11 mouse cellular contexts compared by ENCODE assay signal in the genomic region with DNA sequence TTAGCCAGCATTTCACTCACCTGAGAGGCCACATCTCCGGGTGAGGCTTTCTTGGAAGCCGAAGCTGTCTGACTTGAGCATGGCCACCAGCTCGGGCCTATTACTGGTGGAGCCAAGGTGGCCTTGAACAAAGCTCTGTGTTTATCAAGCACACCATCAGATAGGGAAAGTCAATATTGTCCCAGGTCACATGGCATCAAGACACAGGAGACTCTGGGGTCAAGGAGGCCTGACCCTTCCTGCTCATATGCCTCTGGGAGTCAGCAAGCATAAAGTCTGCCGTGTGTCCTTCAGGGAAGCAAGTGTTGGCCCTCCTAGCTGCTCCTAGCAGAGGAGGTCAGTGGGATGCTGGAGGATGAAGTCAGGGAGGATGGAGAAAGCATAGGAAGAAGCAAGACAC. TPM values are rescaled to one million over a fixed set of nuclear protein-coding genes. Genes with fewer than 3 reads are reported as not detected.
A peak's percentile ranks its signal among the peaks of the same experiment; 100 is the strongest.
DNase-seq lines count a peak whose midpoint lies in the region; ATAC-seq lines count a peak whose summit lies in the region.
"Had no signal": no experiment of that assay in that cellular context is flagged by ENCODE, and none has a peak within 500 bp of the region (broad histone marks: within the 10 kb centered on the region; RNA-seq: fewer than 3 reads in every experiment).

A gene (minus strand): TSS at position 114 of the 400 bp plus-strand sequence.

- H3K4me2 ChIP-seq in heart, embryonic 14.5 days (ENCODE audit: low read length): no peak within 1 kb of the TSS
- H3K4me2 ChIP-seq in forebrain, embryonic 15.5 days (replicated peaks): no peak within 1 kb of the TSS
- H3K4me2 ChIP-seq in limb, embryonic 15.5 days: no peak within 1 kb of the TSS

- H3K4me3 ChIP-seq in heart, embryonic 14.5 days (ENCODE audit: control insufficient read depth in 1 of 2, insufficient read depth in 1 of 2, low read depth in 1 of 2, low read length in 2 of 2): no peak within 1 kb of the TSS
- H3K4me3 ChIP-seq in brown adipose tissue, adult 24 weeks (ENCODE audit: insufficient read depth, low read depth, low read length): no peak within 1 kb of the TSS
- H3K4me3 ChIP-seq in forebrain, embryonic 15.5 days: no peak within 1 kb of the TSS
- no peak within 1 kb of the TSS for H3K4me3 ChIP-seq in limb, embryonic 15.5 days
- H3K4me3 ChIP-seq: left cerebral cortex, adult 2 months; myocyte had no signal

- intact Hi-C loops in heart, postnatal 14 days (cut with DNase I): no loop called here

- ATAC-seq in heart, embryonic 14.5 days (ENCODE audit: insufficient number of reproducible peaks, insufficient read depth, low FRiP score, low read depth): no peak
- no peak for ATAC-seq in forebrain, embryonic 15.5 days (replicated peaks)
- no peak for ATAC-seq in limb, embryonic 15.5 days (ENCODE audit: insufficient number of reproducible peaks, low FRiP score, low TSS enrichment, low read depth)

- no peaks in the 10 kb centered on the region for H3K9me3 ChIP-seq in heart, embryonic 14.5 days (ENCODE audit: control insufficient read depth, low read length)
- no peaks in the 10 kb centered on the region for H3K9me3 ChIP-seq in forebrain, embryonic 15.5 days
- no peaks in the 10 kb centered on the region for H3K9me3 ChIP-seq in limb, embryonic 15.5 days

- peaks cover 26 to 37% of the 10 kb centered on the region in 2 experiments for H3K4me1 ChIP-seq in heart, embryonic 14.5 days (ENCODE audit: control insufficient read depth in 2 of 2, insufficient read depth in 2 of 2, low read length in 2 of 2)
- peaks cover 12% of the 10 kb centered on the region for H3K4me1 ChIP-seq in brown adipose tissue, adult 24 weeks (ENCODE audit: control insufficient read depth, insufficient read depth, insufficient read length, low read length)
- peaks cover 34% of the 10 kb centered on the region for H3K4me1 ChIP-seq in forebrain, embryonic 15.5 days
- peaks cover 47% of the 10 kb centered on the region for H3K4me1 ChIP-seq in limb, embryonic 15.5 days

- no peaks in the 10 kb centered on the region for H3K27me3 ChIP-seq in heart, embryonic 14.5 days (ENCODE audit: control insufficient read depth, insufficient read depth, low read length)
- no peaks in the 10 kb centered on the region for H3K27me3 ChIP-seq in forebrain, embryonic 15.5 days
- H3K27me3 ChIP-seq in limb, embryonic 15.5 days: no peaks in the 10 kb centered on the region

- 84% methylated on average over 4 of the region's 4 CpGs for WGBS in heart, embryonic 14.5 days
- WGBS in forebrain, embryonic 15.5 days: 89% methylated on average over 4 of the region's 4 CpGs
- 93% methylated on average over 4 of the region's 4 CpGs for WGBS in limb, embryonic 15.5 days

- no peaks in the 10 kb centered on the region for H3K36me3 ChIP-seq in heart, embryonic 14.5 days (ENCODE audit: control insufficient read depth, insufficient read depth, low read length)
- no peaks in the 10 kb centered on the region for H3K36me3 ChIP-seq in forebrain, embryonic 15.5 days
- H3K36me3 ChIP-seq in limb, embryonic 15.5 days: no peaks in the 10 kb centered on the region

- peak within 1 kb of the TSS; percentile 75 for H3K9ac ChIP-seq in heart, embryonic 14.5 days (ENCODE audit: low read length)
- H3K9ac ChIP-seq in forebrain, embryonic 15.5 days (replicated peaks): no peak within 1 kb of the TSS
- no peak within 1 kb of the TSS for H3K9ac ChIP-seq in limb, embryonic 15.5 days

- no peak for DNase-seq in heart, postnatal 14 days
- no peak for DNase-seq in adrenal gland, postnatal 36 days
- DNase-seq in thymus, postnatal 4 days: no peak
- DNase-seq in left cerebral cortex, adult 8-10 months (ENCODE audit: low spot score in 2 of 2): no peak

- H3K27ac ChIP-seq in heart, embryonic 14.5 days (replicated peaks in 1 of 2; ENCODE audit: control insufficient read depth in 1 of 2, insufficient read depth in 1 of 2, low read depth in 2 of 2, low read length in 2 of 2): peak within 1 kb of the TSS; percentile 90 to 94
- 0 out of 2 replicates have a peak within 1 kb of the TSS, but pooled peaks have one; percentile 12 for H3K27ac ChIP-seq in brown adipose tissue, adult 24 weeks (replicated peaks; ENCODE audit: low read depth, low read length)
- H3K27ac ChIP-seq in forebrain, embryonic 15.5 days (replicated peaks): peak within 1 kb of the TSS; percentile 91
- peak within 1 kb of the TSS; percentile 93 for H3K27ac ChIP-seq in limb, embryonic 15.5 days

RNA-seq across cellular contexts. Expression of the gene that starts here (rescaled TPM):
- 0.23 TPM in 1 of 2 replicates, not detected in the other for polyA plus RNA-seq in heart, embryonic 14.5 days (2014; fragmentation: Nextera tagmentation; extraction: Ambion mirVana)
- under 1 TPM in 1 of 2 experiments, not detected in 1; 0.43 TPM for total RNA-seq in heart, postnatal 14 days (2021)
- not detected in 2 replicates for polyA plus RNA-seq in brown adipose tissue, adult 24 weeks (2012; ENCODE audit: insufficient read depth, insufficient read length, missing spikeins)
- polyA plus RNA-seq in forebrain, embryonic 15.5 days (2015; fragmentation: Nextera tagmentation; extraction: Ambion mirVana): 0.34 TPM in 1 of 2 replicates, not detected in the other
- polyA plus RNA-seq in limb, embryonic 15.5 days (2015; fragmentation: Nextera tagmentation; extraction: Ambion mirVana): 0.48 and 0.82 TPM in 2 replicates
- under 1 TPM in 1 of 2 experiments, not detected in 1; 0.66 TPM for total RNA-seq in adrenal gland, postnatal 36 days (2021)
- under 1 TPM in 1 of 4 experiments, not detected in 3; 0.68 TPM for total RNA-seq in left cerebral cortex, adult 8-10 months (2022)
- total RNA-seq: hematopoietic stem cell, adult 5-6 weeks had no signal
- polyA plus RNA-seq: myocyte had no signal

Comparison
In these comparisons a context has a peak if more than half of its experiments do, and no peak if none do; other contexts are left out.
1. H3K27ac ChIP-seq: peak in every context shown above with its lines; median percentile 93 in limb, embryonic 15.5 days; 92 in heart, embryonic 14.5 days; 91 in forebrain, embryonic 15.5 days; 12 in brown adipose tissue, adult 24 weeks.